Mouse (Mus musculus) thymus, postnatal 4 days (tissue): ENCODE measurements around the gene Ccdc15.

Experiments
- DNase-seq: peaks from one replicate; pipeline ENCODE4 v3.0.0; 2021

The Ccdc15 gene

GRCm38 (mm10) chr9:37347988-37348642 is at the start of gene Ccdc15:
Gene Ccdc15, minus strand, starts transcription at chr9:37348432.
- peak; percentile 97 for DNase-seq

- no peak for DNase-seq
These were observed 45.4 kb upstream of the Ccdc15 start for GRCm38 (mm10) chr9:37393482-37394131.

GRCm38 (mm10) chr9:37392071-37392470 is 43.8 kb upstream of the Ccdc15 start:
- DNase-seq: no peak

GRCm38 (mm10) chr9:37390891-37391290 is 42.7 kb upstream of the Ccdc15 start:
- DNase-seq: no peak

- DNase-seq: peak; percentile 10
These were observed 36.3 kb upstream of the Ccdc15 start for GRCm38 (mm10) chr9:37384284-37385182.

- DNase-seq: no peak
These were observed 34.9 kb upstream of the Ccdc15 start for GRCm38 (mm10) chr9:37383161-37383560.

GRCm38 (mm10) chr9:37375718-37376117 is 27.5 kb upstream of the Ccdc15 start:
- no peak for DNase-seq

- DNase-seq: no peak
These were observed 23.1 kb upstream of the Ccdc15 start for GRCm38 (mm10) chr9:37371232-37371801.

- no peak for DNase-seq
These were observed 20.6 kb upstream of the Ccdc15 start for GRCm38 (mm10) chr9:37368860-37369259.

GRCm38 (mm10) chr9:37368081-37368830 is 20.0 kb upstream of the Ccdc15 start:
- no peak for DNase-seq

GRCm38 (mm10) chr9:37367301-37368080 is 19.3 kb upstream of the Ccdc15 start, which contains the start of gene Hepacam:
Gene Hepacam, plus strand, starts transcription at chr9:37367351.
- no peak for DNase-seq

GRCm38 (mm10) chr9:37365706-37366105 is 17.5 kb upstream of the Ccdc15 start:
- DNase-seq: no peak

GRCm38 (mm10) chr9:37364392-37364791 is 16.2 kb upstream of the Ccdc15 start:
- no peak for DNase-seq

GRCm38 (mm10) chr9:37363551-37363950 is 15.3 kb upstream of the Ccdc15 start:
- DNase-seq: no peak

- no peak for DNase-seq
These were observed 14.6 kb upstream of the Ccdc15 start for GRCm38 (mm10) chr9:37362881-37363280.

GRCm38 (mm10) chr9:37362084-37362483 is 13.9 kb upstream of the Ccdc15 start:
- DNase-seq: no peak

- DNase-seq: no peak
These were observed 11.3 kb upstream of the Ccdc15 start for GRCm38 (mm10) chr9:37359331-37360220.

- DNase-seq: no peak
These were observed 10.6 kb upstream of the Ccdc15 start for GRCm38 (mm10) chr9:37358713-37359330.

- DNase-seq: no peak
These were observed 6.3 kb upstream of the Ccdc15 start for GRCm38 (mm10) chr9:37354485-37354884.

GRCm38 (mm10) chr9:37351266-37351665 is 3.0 kb upstream of the Ccdc15 start:
- DNase-seq: no peak
